Mouse (Mus musculus): Measurements from ENCODE around the gene Nxph2. TPM values are rescaled to one million over a fixed set of nuclear protein-coding genes. Genes with fewer than 3 reads are reported as not detected.
"Not testable (repeated sequence)": the region's sequence is repeated elsewhere in the genome, so short reads cannot be mapped to it uniquely, and the experiment has no call there.

Gene Nxph2
- 5.6 TPM in 2 replicates for polyA plus RNA-seq (2015; fragmentation: Nextera tagmentation; extraction: Ambion mirVana)

- WGBS = 2% methylated on average over 31 of the region's 31 CpGs
- ATAC-seq = peak; percentile 91
- no peaks in the 10 kb centered on the region for H3K27me3 ChIP-seq (replicated peaks; ENCODE audit: control insufficient read depth, insufficient read depth, low read length)
- H3K9me3 ChIP-seq (ENCODE audit: control insufficient read depth, low read length) = no peaks in the 10 kb centered on the region
- H3K27ac ChIP-seq (ENCODE audit: low read depth, low read length) = peak within 1 kb of the TSS; percentile 58
- H3K4me3 ChIP-seq (ENCODE audit: low read length) = peak within 1 kb of the TSS; percentile 56
- H3K36me3 ChIP-seq (ENCODE audit: control insufficient read depth, insufficient read depth, low read length) = no peaks in the 10 kb centered on the region
- peak within 1 kb of the TSS; percentile 73 for H3K9ac ChIP-seq (ENCODE audit: low read depth, low read length)
- H3K4me2 ChIP-seq (ENCODE audit: low read length) = peak within 1 kb of the TSS; percentile 92
- no peaks in the 10 kb centered on the region; the same call in 1 of the 2 replicates for H3K4me1 ChIP-seq (ENCODE audit: control insufficient read depth, insufficient read depth, low read depth, low read length)
These were observed at the start of gene Nxph2 for GRCm38 (mm10) chr2:23320746-23321585. Nxph2 (plus strand) TSS chr2:23321246.

GRCm38 (mm10) chr2:23290991-23291390 is 30.1 kb upstream of the Nxph2 start:
- H3K27me3 ChIP-seq (replicated peaks; ENCODE audit: control insufficient read depth, insufficient read depth, low read length); H3K4me3 ChIP-seq (ENCODE audit: low read length); ATAC-seq; H3K4me2 ChIP-seq (ENCODE audit: low read length); H3K9ac ChIP-seq (ENCODE audit: low read depth, low read length); H3K36me3 ChIP-seq (ENCODE audit: control insufficient read depth, insufficient read depth, low read length); H3K4me1 ChIP-seq (ENCODE audit: control insufficient read depth, insufficient read depth, low read depth, low read length); H3K9me3 ChIP-seq (ENCODE audit: control insufficient read depth, low read length); H3K27ac ChIP-seq (ENCODE audit: low read depth, low read length): not testable (repeated sequence)
- 54% methylated on average over 19 of the region's 19 CpGs for WGBS

- no peaks in the 10 kb centered on the region for H3K9me3 ChIP-seq (ENCODE audit: control insufficient read depth, low read length)
- no peak overlapping the region for H3K9ac ChIP-seq (ENCODE audit: low read depth, low read length)
- no peaks in the 10 kb centered on the region for H3K27me3 ChIP-seq (replicated peaks; ENCODE audit: control insufficient read depth, insufficient read depth, low read length)
- WGBS = 3% methylated on average over 1 of the region's 1 CpGs
- H3K27ac ChIP-seq (ENCODE audit: low read depth, low read length) = no peak overlapping the region
- peak; percentile 80; the same call in 1 of the 2 replicates for ATAC-seq
- no peaks in the 10 kb centered on the region for H3K4me1 ChIP-seq (ENCODE audit: control insufficient read depth, insufficient read depth, low read depth, low read length)
- no peaks in the 10 kb centered on the region for H3K36me3 ChIP-seq (ENCODE audit: control insufficient read depth, insufficient read depth, low read length)
- no peak overlapping the region for H3K4me3 ChIP-seq (ENCODE audit: low read length)
- H3K4me2 ChIP-seq (ENCODE audit: low read length) = no peak overlapping the region
These were observed 6.2 kb upstream of the Nxph2 start for GRCm38 (mm10) chr2:23314869-23315268.

Other genes starting within 250 kb of the Nxph2 start
- 2.3 and 3.0 TPM in 2 replicates for gene Mastl, start 165.2 kb upstream of the Nxph2 start, polyA plus RNA-seq (2015; fragmentation: Nextera tagmentation; extraction: Ambion mirVana)
- gene Yme1l1, start 164.9 kb upstream of the Nxph2 start, polyA plus RNA-seq (2015; fragmentation: Nextera tagmentation; extraction: Ambion mirVana) = 49.9 and 56.3 TPM in 2 replicates
- not detected in 2 replicates for gene 4931423N10Rik, start 113.8 kb upstream of the Nxph2 start, polyA plus RNA-seq (2015; fragmentation: Nextera tagmentation; extraction: Ambion mirVana)

Data from hindbrain, embryonic 16.5 days (tissue).